Mouse (Mus musculus) adrenal gland, postnatal 0 days (tissue): ENCODE results near the gene Klk13. TPM values are rescaled to one million over a fixed set of nuclear protein-coding genes. Genes with fewer than 3 reads are reported as not detected.

ENCODE experiments used
- polyA plus RNA-seq: library from polyadenylated mRNA; unstranded; fragments of >200 nt; fragmentation: Nextera tagmentation; extraction: Ambion mirVana; gene quantifications from 2 replicates; pipeline ENCODE4 v1.2.1, GENCODE M21; 2015

The Klk13 gene
- 0.23 TPM in 1 of 2 replicates, not detected in the other for polyA plus RNA-seq

DNA sequence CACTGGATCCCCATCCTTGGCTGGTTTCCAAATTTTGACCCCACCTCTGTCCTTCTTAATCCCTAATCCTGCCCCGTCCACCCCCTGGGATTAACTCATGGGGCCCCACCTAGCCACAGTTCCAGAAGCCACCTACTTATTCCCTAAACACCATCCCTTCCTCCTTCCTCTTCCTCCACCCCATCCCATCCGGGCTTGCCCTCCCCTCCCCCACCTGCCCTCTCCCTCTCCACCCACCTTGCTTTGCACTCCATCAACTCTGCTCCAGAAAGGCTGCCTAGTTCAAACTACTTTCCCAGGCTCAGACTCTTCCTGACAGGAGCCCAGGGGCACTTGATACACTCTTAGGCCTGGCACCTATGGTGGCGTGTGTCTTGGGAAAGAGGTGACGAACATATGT lies at the start of gene Klk13:
Gene Klk13, plus strand, starts transcription at position 301 of the 400 bp plus-strand sequence.

DNA sequence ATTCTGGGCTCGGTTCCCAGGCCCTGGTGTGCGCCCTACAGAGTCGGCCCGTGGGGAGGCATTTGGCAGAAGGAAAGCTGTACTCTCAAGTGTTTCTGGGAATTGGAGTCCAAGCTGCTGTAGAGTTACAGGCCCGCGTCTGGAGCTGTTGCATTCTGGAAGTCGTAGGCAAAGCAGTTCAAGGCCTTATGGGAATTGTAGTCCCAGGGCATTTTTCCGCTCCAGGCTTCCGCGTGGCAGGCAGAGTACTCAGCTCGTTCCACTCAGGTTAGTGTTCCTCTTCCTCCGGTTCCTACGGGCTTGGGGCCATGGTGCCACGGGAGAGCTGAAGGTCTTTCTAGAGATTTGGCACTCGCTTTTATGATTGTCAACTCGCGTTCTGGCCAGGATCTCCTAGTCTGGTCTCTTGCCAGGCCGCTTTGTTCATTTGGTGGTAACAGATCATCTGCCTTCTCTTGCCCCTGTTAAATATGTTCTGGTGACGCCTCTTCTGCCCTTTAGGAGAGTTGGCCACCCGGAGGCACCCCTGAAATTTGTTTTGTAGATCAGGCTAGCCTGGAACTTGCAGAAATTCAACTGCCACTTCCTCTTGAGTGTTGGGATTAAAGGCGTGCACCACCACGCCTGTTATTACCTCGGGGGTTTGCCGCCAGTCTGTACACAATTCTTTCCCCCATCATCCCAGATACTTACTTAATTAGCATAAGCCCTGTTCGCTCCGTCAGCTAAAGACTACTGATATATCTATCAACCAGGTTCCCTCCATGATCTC lies 40.4 kb upstream of the Klk13 start, which contains the start of gene Ctu1:
Gene Ctu1, plus strand, starts transcription at position 208 of the 772 bp plus-strand sequence.

DNA sequence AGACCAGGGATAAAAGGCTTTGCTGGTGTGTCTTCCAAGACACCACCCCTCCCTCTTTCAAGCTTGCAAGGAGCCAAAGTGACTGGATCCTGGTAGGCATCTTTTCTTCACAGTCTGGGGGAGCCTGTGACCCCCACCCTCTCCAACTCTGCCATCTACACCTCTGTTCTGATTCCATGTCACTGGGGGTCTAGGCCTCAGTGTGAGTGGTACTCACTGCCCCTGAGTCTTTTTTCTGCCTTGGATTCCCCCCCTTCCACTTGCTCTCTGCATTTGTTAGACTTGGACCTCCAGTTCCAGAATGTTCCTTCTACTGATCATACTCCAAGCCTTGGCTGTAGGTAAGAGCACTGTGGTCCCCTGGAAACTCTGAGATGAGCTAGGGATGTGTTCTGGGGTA lies 22.2 kb upstream of the Klk13 start, which contains the start of gene Klk14:
Gene Klk14, plus strand, starts transcription at position 301 of the 400 bp plus-strand sequence.

DNA sequence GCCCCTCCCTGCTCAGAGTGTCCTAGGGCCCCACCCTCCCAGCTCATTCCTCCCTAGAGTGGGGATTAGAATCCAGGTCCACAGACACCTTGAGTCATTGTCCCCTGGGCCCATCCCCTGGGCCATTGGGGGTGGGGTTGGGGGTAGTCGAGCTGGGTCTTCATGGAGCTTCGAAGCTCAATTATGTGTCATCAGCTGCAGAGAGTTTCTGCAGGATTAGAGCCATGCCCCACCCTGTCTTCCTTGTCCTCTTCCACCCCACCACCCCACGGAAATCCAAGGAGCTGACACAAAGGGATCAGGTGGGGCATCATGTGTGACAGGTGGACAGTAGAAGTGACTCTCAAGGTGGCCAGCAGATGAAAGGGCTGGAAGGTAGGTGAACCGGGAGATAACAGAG lies 56.2 kb downstream of the Klk13 start, which contains the start of gene Klk12:
Gene Klk12, plus strand, starts transcription at position 301 of the 400 bp plus-strand sequence.

DNA sequence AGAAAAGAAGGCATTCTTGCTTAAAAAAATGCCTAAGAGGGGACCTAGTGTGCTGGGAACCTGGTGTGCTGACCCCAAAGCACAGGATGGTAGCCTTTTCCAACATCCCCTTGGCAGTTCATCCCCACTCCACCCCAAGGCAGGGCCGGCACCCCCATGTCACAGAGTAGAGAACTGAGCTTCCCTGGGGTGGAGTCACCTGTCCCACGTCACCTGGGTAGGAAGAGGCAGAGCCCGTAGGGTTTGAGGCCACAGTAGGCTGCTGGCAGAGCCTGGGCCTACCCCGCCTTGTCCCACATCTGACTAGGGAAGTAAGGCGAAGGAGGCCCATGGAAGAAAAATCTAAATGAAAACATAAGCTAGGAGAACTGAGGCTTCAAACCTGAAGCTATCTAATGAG lies 62.0 kb downstream of the Klk13 start, which contains the start of gene Klk11:
Gene Klk11, plus strand, starts transcription at position 241 of the 400 bp plus-strand sequence.

Other genes starting within 250 kb of the Klk13 start
- gene Vsig10l, start 249.4 kb upstream of the Klk13 start, polyA plus RNA-seq: 5.1 and 6.0 TPM in 2 replicates
- 0.26 and 0.65 TPM in 2 replicates for gene Iglon5, start 222.5 kb upstream of the Klk13 start, polyA plus RNA-seq
- not detected in 2 replicates for gene 4931406B18Rik, start 206.6 kb upstream of the Klk13 start, polyA plus RNA-seq
- 1.3 and 2.0 TPM in 2 replicates for gene Cd33, start 168.1 kb upstream of the Klk13 start, polyA plus RNA-seq
- gene Zfp658, start 150.3 kb upstream of the Klk13 start, polyA plus RNA-seq: 1.6 and 2.8 TPM in 2 replicates
- 7.7 and 9.8 TPM in 2 replicates for gene Zfp719, start 133.0 kb upstream of the Klk13 start, polyA plus RNA-seq
- gene Zfp819, start 105.4 kb upstream of the Klk13 start, polyA plus RNA-seq: not detected in 2 replicates
- gene Ceacam18, start 77.9 kb upstream of the Klk13 start, polyA plus RNA-seq: 0.28 TPM in 1 of 2 replicates, not detected in the other
- gene Siglece, start 52.4 kb upstream of the Klk13 start, polyA plus RNA-seq: 1.3 and 1.4 TPM in 2 replicates
- 6.4 and 8.3 TPM in 2 replicates for gene Ctu1, start 40.6 kb upstream of the Klk13 start, polyA plus RNA-seq
- gene Klk14, start 22.1 kb upstream of the Klk13 start, polyA plus RNA-seq: not detected in 2 replicates
- not detected in 2 replicates for gene Klk12, start 56.3 kb downstream of the Klk13 start, polyA plus RNA-seq
- 0.14 and 0.38 TPM in 2 replicates for gene Klk11, start 62.0 kb downstream of the Klk13 start, polyA plus RNA-seq
- 2.2 and 3.9 TPM in 2 replicates for gene Klk10, start 68.5 kb downstream of the Klk13 start, polyA plus RNA-seq
- gene Klk9, start 79.3 kb downstream of the Klk13 start, polyA plus RNA-seq: 0.19 TPM in 1 of 2 replicates, not detected in the other
- gene Klk8, start 85.0 kb downstream of the Klk13 start, polyA plus RNA-seq: 7.3 and 16.9 TPM in 2 replicates
- gene Klk7, start 98.7 kb downstream of the Klk13 start, polyA plus RNA-seq: 0.17 TPM in 1 of 2 replicates, not detected in the other
- not detected in 2 replicates for gene Klk6, start 111.9 kb downstream of the Klk13 start, polyA plus RNA-seq
- not detected in 2 replicates for gene Klk5, start 129.4 kb downstream of the Klk13 start, polyA plus RNA-seq
- gene Klk4, start 168.6 kb downstream of the Klk13 start, polyA plus RNA-seq: not detected in 2 replicates
- not detected in 2 replicates for gene Klk15, start 221.2 kb downstream of the Klk13 start, polyA plus RNA-seq
- gene Klk1b8, start 238.1 kb downstream of the Klk13 start, polyA plus RNA-seq: not detected in 2 replicates